In genomic region chr15:30645688-30646087, GRCm38 (mm10) we compare ENCODE assay signal across 10 mouse cellular contexts.
"Had no signal": no experiment of that assay in that cellular context is flagged by ENCODE, and none has a peak within 500 bp of the region (broad histone marks: within the 10 kb centered on the region; RNA-seq: fewer than 3 reads in every experiment).

No protein-coding gene starts in this region.

- H3K9me3 ChIP-seq: limb, embryonic 15.5 days; liver, embryonic 12.5 days; neural tube, embryonic 13.5 days had no signal

- DNase-seq: kidney, adult 11 months; kidney, adult 9 months; layer of hippocampus, postnatal 36 days; thymus, postnatal 14 days had no signal

- H3K27ac ChIP-seq: kidney, postnatal 0 days; limb, embryonic 15.5 days; liver, embryonic 12.5 days; stomach, postnatal 0 days had no signal

- H3K4me1 ChIP-seq: liver, embryonic 12.5 days had no signal

- H3K36me3 ChIP-seq: limb, embryonic 15.5 days; liver, embryonic 12.5 days; neural tube, embryonic 13.5 days had no signal

- H3K9ac ChIP-seq: limb, embryonic 15.5 days; liver, embryonic 12.5 days had no signal

- ATAC-seq: liver, embryonic 12.5 days had no signal

- H3K4me3 ChIP-seq: myocyte had no signal
